12 mouse cellular contexts compared by ENCODE assay signal in genomic region chr11:76508831-76509595, GRCm38 (mm10).
DNase-seq lines count a peak whose midpoint lies in the region; ATAC-seq lines count a peak whose summit lies in the region.
"Had no signal": no experiment of that assay in that cellular context is flagged by ENCODE, and none has a peak within 500 bp of the region (broad histone marks: within the 10 kb centered on the region; RNA-seq: fewer than 3 reads in every experiment).

No protein-coding gene starts in this region.

- ATAC-seq in hindbrain, embryonic 11.5 days (ENCODE audit: low FRiP score): no peak
- no peak for ATAC-seq in forebrain, embryonic 13.5 days
- ATAC-seq in neural tube, embryonic 15.5 days (ENCODE audit: low FRiP score): no peak
- ATAC-seq in CD4-positive, CD25-positive, alpha-beta regulatory T cell, adult 4 months: no peak
- ATAC-seq: lung, postnatal 0 days had no signal

- no peak for DNase-seq in hindbrain, embryonic 10.5 days (ENCODE audit: low spot score)
- DNase-seq in hindbrain, embryonic 11.5 days (ENCODE audit: low spot score): no peak
- DNase-seq in layer of hippocampus, postnatal 36 days: peak; percentile 69 to 74
- DNase-seq in ovary, postnatal 14 days (ENCODE audit: low spot score): no peak
- DNase-seq in spleen, postnatal 10 days (ENCODE audit: low spot score in 2 of 2): no peak
- DNase-seq: cerebellum, adult 11-12 months; kidney, postnatal 25 days; thymus, adult 18-20 months had no signal

- no peaks in the 10 kb centered on the region for H3K9me3 ChIP-seq in hindbrain, embryonic 10.5 days
- H3K9me3 ChIP-seq in hindbrain, embryonic 11.5 days (ENCODE audit: control insufficient read depth, low read length): no peaks in the 10 kb centered on the region
- no peaks in the 10 kb centered on the region for H3K9me3 ChIP-seq in forebrain, embryonic 13.5 days (replicated peaks)
- H3K9me3 ChIP-seq in neural tube, embryonic 15.5 days (replicated peaks): no peaks in the 10 kb centered on the region

- no peak overlapping the region for H3K4me3 ChIP-seq in hindbrain, embryonic 10.5 days
- no peak overlapping the region for H3K4me3 ChIP-seq in hindbrain, embryonic 11.5 days (ENCODE audit: low read depth, low read length)
- no peak overlapping the region for H3K4me3 ChIP-seq in forebrain, embryonic 13.5 days
- no peak overlapping the region for H3K4me3 ChIP-seq in neural tube, embryonic 15.5 days (replicated peaks)

- H3K27ac ChIP-seq in hindbrain, embryonic 10.5 days: peak overlapping the region; percentile 50
- no peak overlapping the region for H3K27ac ChIP-seq in hindbrain, embryonic 11.5 days (ENCODE audit: low read depth, low read length)
- peak overlapping the region; percentile 78 for H3K27ac ChIP-seq in forebrain, embryonic 13.5 days
- H3K27ac ChIP-seq in neural tube, embryonic 15.5 days (replicated peaks): peak overlapping the region; percentile 72

- H3K4me1 ChIP-seq in hindbrain, embryonic 10.5 days (replicated peaks): peaks cover 45% of the 10 kb centered on the region
- H3K4me1 ChIP-seq in hindbrain, embryonic 11.5 days (replicated peaks; ENCODE audit: control insufficient read depth, insufficient read depth, low read length): peaks cover 5% of the 10 kb centered on the region; the same call in 1 of the 2 replicates
- peaks cover 32% of the 10 kb centered on the region for H3K4me1 ChIP-seq in forebrain, embryonic 13.5 days
- H3K4me1 ChIP-seq in neural tube, embryonic 15.5 days: peaks cover 43% of the 10 kb centered on the region

- 91% methylated on average over 32 of the region's 32 CpGs for WGBS in hindbrain, embryonic 10.5 days
- WGBS in hindbrain, embryonic 11.5 days: 93% methylated on average over 28 of the region's 32 CpGs
- WGBS in forebrain, embryonic 13.5 days: 93% methylated on average over 32 of the region's 32 CpGs
- WGBS in neural tube, embryonic 15.5 days: 84% methylated on average over 32 of the region's 32 CpGs

- H3K4me2 ChIP-seq in hindbrain, embryonic 11.5 days (replicated peaks; ENCODE audit: low read depth, low read length): no peak overlapping the region
- H3K4me2 ChIP-seq in forebrain, embryonic 13.5 days: no peak overlapping the region
- H3K4me2 ChIP-seq in neural tube, embryonic 15.5 days: peak overlapping the region; percentile 17; the same call in 1 of the 2 replicates

- H3K27me3 ChIP-seq in hindbrain, embryonic 10.5 days (ENCODE audit: insufficient read depth, poor library complexity, severe bottlenecking): no peaks in the 10 kb centered on the region
- no peaks in the 10 kb centered on the region for H3K27me3 ChIP-seq in hindbrain, embryonic 11.5 days (ENCODE audit: control insufficient read depth, insufficient read depth, low read length)
- H3K27me3 ChIP-seq in forebrain, embryonic 13.5 days: no peaks in the 10 kb centered on the region
- no peaks in the 10 kb centered on the region for H3K27me3 ChIP-seq in neural tube, embryonic 15.5 days (replicated peaks)

- peaks cover 15% of the 10 kb centered on the region; the same call in 1 of the 2 replicates for H3K36me3 ChIP-seq in hindbrain, embryonic 10.5 days
- no peaks in the 10 kb centered on the region for H3K36me3 ChIP-seq in hindbrain, embryonic 11.5 days (ENCODE audit: control insufficient read depth, insufficient read depth, low read length)
- no peaks in the 10 kb centered on the region for H3K36me3 ChIP-seq in forebrain, embryonic 13.5 days (ENCODE audit: poor library complexity, severe bottlenecking)
- H3K36me3 ChIP-seq in neural tube, embryonic 15.5 days: no peaks in the 10 kb centered on the region

- H3K9ac ChIP-seq in hindbrain, embryonic 11.5 days (ENCODE audit: low read depth, low read length): no peak overlapping the region
- 0 out of 2 replicates have a peak overlapping the region, but pooled peaks have one; percentile 41 for H3K9ac ChIP-seq in forebrain, embryonic 13.5 days
- no peak overlapping the region for H3K9ac ChIP-seq in neural tube, embryonic 15.5 days (replicated peaks)

Comparison
In these comparisons a context has a peak if more than half of its experiments do, and no peak if none do; other contexts are left out.
1. DNase-seq: peak in layer of hippocampus, postnatal 36 days (2 of 2); none in hindbrain, embryonic 10.5 days (single experiment), hindbrain, embryonic 11.5 days (single experiment), ovary, postnatal 14 days (single experiment) and spleen, postnatal 10 days (0 of 2).